Mouse (Mus musculus): ENCODE data around the gene Smpd1.

The Smpd1 gene

DNA sequence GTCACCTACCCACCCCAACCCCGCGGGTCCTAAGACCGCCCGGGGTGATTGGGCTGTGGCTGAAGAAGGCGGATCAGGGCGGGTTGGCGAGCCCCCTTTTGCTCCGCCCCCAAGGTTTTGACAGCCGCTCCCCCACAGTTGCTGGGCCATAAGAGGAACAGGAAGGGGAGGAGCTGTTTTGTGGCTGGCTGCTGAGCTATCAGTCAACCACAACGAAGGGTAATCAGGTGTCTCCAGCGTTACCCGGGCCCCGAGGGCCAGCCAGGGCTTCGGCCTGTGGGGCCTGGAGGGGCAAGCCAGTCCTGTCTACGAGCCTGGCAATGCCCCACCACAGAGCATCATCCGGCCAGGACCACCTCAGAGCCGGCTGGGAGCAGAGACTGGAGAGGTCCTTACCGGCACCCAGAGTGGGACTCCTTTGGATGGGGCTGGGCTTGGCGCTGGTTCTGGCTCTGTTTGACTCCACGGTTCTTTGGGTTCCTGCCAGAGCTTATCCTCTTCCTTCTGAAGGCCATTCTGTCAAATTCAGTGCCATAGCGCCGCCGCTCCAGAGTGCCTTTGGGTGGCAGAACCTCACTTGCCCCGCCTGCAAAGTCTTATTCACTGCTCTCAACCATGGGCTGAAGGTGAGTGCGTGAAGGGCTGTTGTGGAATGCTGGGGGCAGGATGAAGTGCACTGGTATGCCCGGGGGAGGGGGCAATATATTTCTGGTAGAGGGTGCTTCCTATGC is at the start of gene Smpd1:
Gene Smpd1, plus strand, starts transcription at position 149 of the 731 bp plus-strand sequence.
- CTCF ChIA-PET: interaction anchor here (0.7 to 1.1 kb wide), 2 partner anchors 26 to 61 kb away, joined by 3 read pairs; no protein-coding TSS in a partner anchor

GRCm38 (mm10) chr7:105507257-105507656 is 46.9 kb upstream of the Smpd1 start:
- CTCF ChIA-PET: no interaction called here

- CTCF ChIA-PET: no interaction called here
Observed at GRCm38 (mm10) chr7:105510143-105510542, 44.0 kb upstream of the Smpd1 start.

GRCm38 (mm10) chr7:105513845-105514291 is 40.3 kb upstream of the Smpd1 start:
- CTCF ChIA-PET: no interaction called here

GRCm38 (mm10) chr7:105514561-105514960 is 39.6 kb upstream of the Smpd1 start:
- CTCF ChIA-PET: no interaction called here

- CTCF ChIA-PET: no interaction called here
Observed at GRCm38 (mm10) chr7:105515178-105515577, 39.0 kb upstream of the Smpd1 start.

GRCm38 (mm10) chr7:105516669-105517360 is 37.3 kb upstream of the Smpd1 start:
- CTCF ChIA-PET: no interaction called here

DNA sequence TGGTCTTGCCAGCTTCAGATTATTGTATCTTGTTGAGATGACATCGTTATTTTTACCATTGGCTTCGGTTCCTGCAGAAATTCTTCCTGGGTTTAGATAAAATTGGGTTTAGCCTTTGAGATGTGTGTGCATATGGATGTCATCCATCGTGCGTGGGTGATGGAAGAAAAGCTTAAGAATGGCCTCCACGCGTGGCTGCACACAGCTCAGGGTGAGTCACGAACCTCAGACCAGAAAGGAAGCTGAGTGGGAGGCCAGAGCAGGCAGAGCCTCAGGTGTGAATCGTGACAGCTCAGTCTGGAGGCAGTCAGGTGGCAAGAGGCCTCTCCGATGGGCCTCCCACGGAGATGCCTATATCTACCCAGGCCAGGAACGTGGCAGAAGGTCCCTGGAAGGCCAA is 34.8 kb upstream of the Smpd1 start:
- CTCF ChIA-PET: no interaction called here

- CTCF ChIA-PET: no interaction called here
Observed at GRCm38 (mm10) chr7:105519771-105520170, 34.4 kb upstream of the Smpd1 start.

DNA sequence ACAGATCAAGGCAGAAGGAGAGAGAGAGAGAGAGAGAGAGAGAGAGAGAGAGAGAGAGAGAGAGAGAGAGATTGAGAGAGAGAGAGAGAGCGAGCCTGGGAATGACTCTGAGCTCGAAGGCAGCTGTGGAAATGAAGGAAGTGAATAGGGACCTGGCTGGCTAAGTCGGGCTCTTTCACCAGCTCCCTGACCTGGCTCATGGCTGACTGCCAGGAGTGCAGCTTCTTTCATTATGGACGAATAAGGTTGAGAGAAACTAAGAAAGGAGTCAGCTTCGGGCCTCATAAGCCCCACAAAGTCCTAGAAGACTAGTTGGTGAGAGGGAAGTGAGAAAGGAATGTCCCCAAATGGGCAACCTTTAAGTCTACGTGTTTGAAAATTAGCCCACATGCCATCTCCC is 34.0 kb upstream of the Smpd1 start:
- CTCF ChIA-PET: interaction anchor here (0.6 kb wide), 1 partner anchor 94 kb away, joined by 8 read pairs; no protein-coding TSS in a partner anchor

DNA sequence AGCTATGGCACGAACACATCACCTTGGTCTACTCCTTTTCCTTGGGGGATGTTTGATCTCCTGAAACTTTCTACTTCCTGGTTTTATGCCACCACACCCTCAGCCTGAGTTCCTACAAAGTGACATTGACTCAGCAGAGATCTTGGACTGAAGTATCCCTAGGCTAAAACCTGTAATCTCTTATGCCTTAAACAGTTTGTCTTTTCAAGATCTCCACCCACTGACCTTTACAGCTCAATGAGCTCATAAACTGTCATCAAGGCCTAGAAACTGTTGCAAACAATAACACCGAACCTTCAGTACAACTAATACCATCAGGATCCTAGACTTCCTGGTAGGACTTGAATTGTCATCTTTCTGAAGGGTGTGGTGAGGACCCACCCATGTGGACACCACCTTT is 29.9 kb upstream of the Smpd1 start:
- CTCF ChIA-PET: no interaction called here

DNA sequence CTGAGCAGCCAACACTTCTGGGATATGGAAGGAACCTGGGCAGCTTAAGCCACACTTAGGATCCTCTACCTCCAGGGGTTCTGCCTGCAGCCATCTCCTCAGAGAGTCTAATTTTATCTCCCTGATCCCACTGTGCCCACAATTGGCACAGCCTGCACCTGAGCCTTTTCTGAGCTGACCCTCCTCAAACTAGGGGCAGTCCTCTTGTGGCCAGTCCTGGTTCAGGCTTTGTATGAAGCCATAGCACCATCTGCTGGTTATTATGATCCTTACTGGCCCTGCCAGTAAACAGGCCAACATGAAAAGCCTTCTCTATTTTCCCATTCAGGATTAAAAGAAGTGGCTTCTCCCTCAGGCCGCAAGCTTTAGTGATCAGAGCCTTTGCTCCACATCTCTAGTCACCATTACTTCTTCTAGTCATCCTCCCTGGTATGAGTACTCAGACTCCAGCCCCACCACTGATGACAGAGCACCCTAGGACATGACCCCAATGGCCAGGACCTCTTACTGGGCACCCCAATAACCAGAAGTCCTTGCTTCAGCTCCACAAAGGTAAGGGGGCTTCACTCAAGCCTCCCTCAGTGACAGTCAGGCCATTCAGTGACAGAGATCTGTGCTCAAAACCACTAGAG is 26.7 kb upstream of the Smpd1 start:
- CTCF ChIA-PET: no interaction called here

DNA sequence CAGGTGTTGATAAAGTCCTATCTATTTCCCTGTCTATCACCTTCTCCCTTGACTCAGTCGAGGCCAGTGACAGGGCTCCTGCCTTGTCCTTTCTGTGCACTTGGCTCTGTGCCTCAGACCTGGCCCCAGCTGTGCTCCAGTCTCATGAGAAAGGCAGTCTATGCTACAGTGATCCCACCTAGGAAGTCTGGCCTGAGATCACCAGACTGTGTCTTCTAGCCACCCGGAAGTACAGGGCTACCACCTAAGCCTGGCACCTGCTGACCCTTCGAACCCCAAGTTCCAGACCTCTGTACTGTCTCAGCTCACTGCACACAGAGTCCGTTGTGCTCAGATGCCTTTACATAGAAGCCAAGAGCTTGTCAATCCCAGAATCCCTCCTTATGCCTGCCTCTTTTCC is 26.1 kb upstream of the Smpd1 start:
- CTCF ChIA-PET: no interaction called here

DNA sequence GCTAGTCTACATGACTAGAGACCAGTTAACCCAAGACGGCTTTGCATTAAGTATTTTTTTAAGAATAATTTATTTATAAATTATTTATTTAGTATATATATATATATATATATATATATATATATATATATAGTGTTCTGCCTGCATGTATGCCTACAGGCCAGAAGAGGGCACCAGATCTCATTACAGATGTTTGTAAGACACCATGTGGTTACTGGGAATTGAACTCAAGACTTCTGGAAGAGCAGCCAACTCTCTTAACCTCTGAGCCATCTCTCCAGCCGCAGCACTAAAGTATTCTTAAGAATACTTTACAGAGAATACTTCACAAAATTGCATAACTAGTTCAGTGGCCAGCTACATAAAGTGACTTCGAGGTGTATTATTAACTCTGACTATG is 20.0 kb upstream of the Smpd1 start:
- CTCF ChIA-PET: interaction anchor here (1.1 kb wide), 1 partner anchor 69 kb away, joined by 12 read pairs; no protein-coding TSS in a partner anchor

DNA sequence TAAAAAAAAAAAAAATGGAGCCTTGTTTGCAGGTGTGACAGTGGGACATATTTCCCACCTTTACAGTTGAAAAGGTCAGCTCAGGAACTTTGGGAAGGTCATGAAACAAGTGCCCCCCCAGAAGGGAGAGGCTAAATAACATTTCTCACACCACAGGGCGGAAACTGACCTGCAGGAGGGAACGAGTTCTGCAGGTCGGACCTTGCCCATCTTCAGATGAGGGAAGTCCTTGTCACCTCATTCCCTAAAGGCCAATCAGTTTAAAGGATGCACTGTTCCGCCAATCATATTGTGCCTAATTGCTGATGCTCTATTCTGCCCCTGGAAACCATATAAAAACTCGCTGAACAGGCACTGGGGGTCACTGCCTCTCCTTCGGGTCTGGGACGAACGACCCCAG is 8.2 kb upstream of the Smpd1 start:
- CTCF ChIA-PET: no interaction called here

DNA sequence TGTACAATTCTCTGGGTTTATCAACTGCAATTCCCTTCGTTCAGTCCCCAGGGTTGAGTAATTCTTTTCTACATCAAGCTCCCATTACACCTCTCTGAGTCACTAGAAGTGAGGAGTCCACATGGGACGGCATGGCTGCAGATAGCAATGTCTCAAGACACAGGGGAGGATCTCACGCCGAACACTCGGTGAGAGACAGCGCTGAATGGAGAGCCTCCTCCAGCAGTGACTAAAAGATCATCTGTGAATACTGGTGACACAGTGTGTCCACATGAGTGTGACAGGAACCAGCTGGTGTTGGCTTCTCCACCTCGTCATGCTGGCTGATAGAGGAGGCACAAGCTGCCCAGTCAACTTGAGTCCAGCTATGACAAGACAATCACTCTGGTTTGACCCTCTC is 6.2 kb upstream of the Smpd1 start:
- CTCF ChIA-PET: no interaction called here

- CTCF ChIA-PET: no interaction called here
Observed at GRCm38 (mm10) chr7:105549035-105549434, 5.1 kb upstream of the Smpd1 start.

- CTCF ChIA-PET: interaction anchor here (0.7 to 1.1 kb wide), 2 partner anchors 26 to 62 kb away, joined by 3 read pairs; no protein-coding TSS in a partner anchor
Observed at GRCm38 (mm10) chr7:105553456-105554211, 526 bp upstream of the Smpd1 start.

GRCm38 (mm10) chr7:105555571-105555970 is 1.4 kb downstream of the Smpd1 start:
- CTCF ChIA-PET: no interaction called here

GRCm38 (mm10) chr7:105556406-105556805 is 2.2 kb downstream of the Smpd1 start:
- CTCF ChIA-PET: no interaction called here

DNA sequence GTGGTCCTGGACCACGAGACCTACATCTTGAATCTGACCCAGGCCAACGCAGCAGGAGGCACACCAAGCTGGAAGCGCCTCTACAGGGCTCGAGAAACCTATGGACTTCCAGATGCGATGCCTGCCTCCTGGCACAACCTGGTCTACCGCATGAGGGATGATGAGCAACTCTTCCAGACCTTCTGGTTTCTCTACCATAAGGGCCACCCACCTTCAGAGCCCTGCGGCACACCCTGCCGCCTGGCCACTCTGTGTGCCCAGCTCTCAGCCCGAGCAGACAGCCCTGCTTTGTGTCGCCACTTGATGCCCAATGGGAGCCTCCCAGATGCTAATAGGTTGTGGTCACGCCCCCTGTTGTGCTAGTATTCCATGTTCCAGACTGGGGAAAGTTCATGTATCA is 3.5 kb downstream of the Smpd1 start:
- CTCF ChIA-PET: no interaction called here

DNA sequence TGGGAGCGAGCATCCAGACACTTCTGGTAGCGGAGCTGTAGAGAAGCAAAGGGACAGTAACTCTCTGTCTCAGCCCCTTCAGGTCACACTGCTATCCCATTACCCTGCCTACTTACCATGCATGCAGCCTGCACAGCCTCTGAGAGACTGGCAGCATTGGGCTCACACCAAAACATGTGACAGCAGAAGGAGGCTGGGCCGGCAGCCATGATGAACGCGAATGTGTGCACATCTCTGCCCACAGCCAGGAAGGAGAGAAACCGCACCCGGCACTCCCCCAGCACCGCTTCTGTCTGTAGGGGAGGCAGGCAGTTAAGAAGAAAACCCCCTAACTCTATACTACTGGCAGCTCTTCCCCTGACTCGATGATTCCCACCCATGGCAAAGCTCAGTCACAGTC is 4.9 kb downstream of the Smpd1 start:
- CTCF ChIA-PET: no interaction called here

All from spleen, embryonic (tissue).